In genomic region chr6:93935793-93936192, GRCm38 (mm10) we compare ENCODE assay signal across 18 mouse cellular contexts.
DNase-seq lines count a peak whose midpoint lies in the region; TF ChIP-seq lines count a peak whose summit lies in the region.
"Had no signal": no experiment of that assay in that cellular context is flagged by ENCODE, and none has a peak within 500 bp of the region (broad histone marks: within the 10 kb centered on the region; RNA-seq: fewer than 3 reads in every experiment).

No protein-coding gene starts in this region.

- no peak for TF ChIP-seq POLR2A in small intestine, adult 2 months (IDR thresholded peaks at IDR 0.05; ENCODE audit: low read depth, low read length)

- H3K27me3 ChIP-seq in heart, embryonic 10.5 days (ENCODE audit: insufficient read depth, poor library complexity, severe bottlenecking): no peaks in the 10 kb centered on the region
- H3K27me3 ChIP-seq in small intestine, adult 2 months (ENCODE audit: control insufficient read depth, insufficient read depth, low read length): no peaks in the 10 kb centered on the region
- H3K27me3 ChIP-seq: hindbrain, embryonic 15.5 days; kidney, embryonic 15.5 days; liver, embryonic 13.5 days; megakaryocyte, embryonic 14.5 days; midbrain, embryonic 13.5 days; stomach, embryonic 15.5 days had no signal

- 82% methylated on average over 4 of the region's 4 CpGs for WGBS in heart, embryonic 10.5 days
- 41% methylated on average over 4 of the region's 4 CpGs for WGBS in small intestine, adult 2 months

- no peaks in the 10 kb centered on the region for H3K36me3 ChIP-seq in heart, embryonic 10.5 days
- H3K36me3 ChIP-seq in small intestine, adult 2 months (ENCODE audit: control insufficient read depth, insufficient read depth, low read length): no peaks in the 10 kb centered on the region
- H3K36me3 ChIP-seq: hindbrain, embryonic 15.5 days; kidney, embryonic 15.5 days; liver, embryonic 13.5 days; midbrain, embryonic 13.5 days; stomach, embryonic 15.5 days had no signal

- no peak for TF ChIP-seq CTCF in small intestine, adult 2 months (IDR thresholded peaks at IDR 0.05; ENCODE audit: extremely low read depth, insufficient read length, insufficient replicate concordance, low read depth, low read length)

- no peak overlapping the region for H3K4me3 ChIP-seq in heart, embryonic 10.5 days
- H3K4me3 ChIP-seq in small intestine, adult 2 months (ENCODE audit: low read depth, low read length): no peak overlapping the region
- H3K4me3 ChIP-seq: hindbrain, embryonic 15.5 days; kidney, embryonic 15.5 days; liver, embryonic 13.5 days; megakaryocyte, embryonic 14.5 days; midbrain, embryonic 13.5 days; stomach, embryonic 15.5 days had no signal

- peaks cover 12% of the 10 kb centered on the region for H3K4me1 ChIP-seq in heart, embryonic 10.5 days
- peaks cover 13% of the 10 kb centered on the region for H3K4me1 ChIP-seq in small intestine, adult 2 months (ENCODE audit: control insufficient read depth, insufficient read depth, insufficient read length, low read length)
- H3K4me1 ChIP-seq: hindbrain, embryonic 15.5 days; megakaryocyte, embryonic 14.5 days; midbrain, embryonic 13.5 days; stomach, embryonic 15.5 days had no signal

- DNase-seq in heart, postnatal 4 days: peak; percentile 14
- no peak for DNase-seq in heart, embryonic 10.5 days (ENCODE audit: low spot score)
- DNase-seq in 3T3-L1 (ENCODE audit: low read depth, low spot score): peak; percentile 33
- DNase-seq in Muller cell, postnatal 12 days (ENCODE audit: inconsistent ontology term): peak; percentile 66
- no peak for DNase-seq in lung, postnatal 4 days
- DNase-seq in spleen, adult 12 weeks (ENCODE audit: low spot score): no peak
- DNase-seq: adrenal gland, postnatal 14 days; cerebellum, adult 9-10 months; layer of hippocampus, postnatal 36 days; liver, embryonic 13.5 days; lung, embryonic 14.5 days; right cerebral cortex, postnatal 25 days had no signal

- no peaks in the 10 kb centered on the region for H3K9me3 ChIP-seq in heart, embryonic 10.5 days
- H3K9me3 ChIP-seq: hindbrain, embryonic 15.5 days; kidney, embryonic 15.5 days; liver, embryonic 13.5 days; midbrain, embryonic 13.5 days; stomach, embryonic 15.5 days had no signal

- no peak overlapping the region for H3K27ac ChIP-seq in heart, embryonic 10.5 days
- 0 out of 2 replicates have a peak overlapping the region, but pooled peaks have one; percentile 7 for H3K27ac ChIP-seq in small intestine, adult 2 months (ENCODE audit: insufficient read depth, low read depth, low read length)
- H3K27ac ChIP-seq: hindbrain, embryonic 15.5 days; kidney, embryonic 15.5 days; liver, embryonic 13.5 days; midbrain, embryonic 13.5 days; stomach, embryonic 15.5 days had no signal

Comparison
In these comparisons a context has a peak if more than half of its experiments do, and no peak if none do; other contexts are left out.
1. DNase-seq: peak in heart, postnatal 4 days (single experiment), 3T3-L1 (single experiment) and Muller cell, postnatal 12 days (single experiment); none in heart, embryonic 10.5 days (single experiment), lung, postnatal 4 days (0 of 2) and spleen, adult 12 weeks (single experiment).